Mouse (Mus musculus): ENCODE results near the gene Hck.

Hck gene

GRCm38 (mm10) chr2:153151026-153151425 is 42.8 kb downstream of the Hck start:
- no peak for DNase-seq (ENCODE audit: low spot score)

DNA sequence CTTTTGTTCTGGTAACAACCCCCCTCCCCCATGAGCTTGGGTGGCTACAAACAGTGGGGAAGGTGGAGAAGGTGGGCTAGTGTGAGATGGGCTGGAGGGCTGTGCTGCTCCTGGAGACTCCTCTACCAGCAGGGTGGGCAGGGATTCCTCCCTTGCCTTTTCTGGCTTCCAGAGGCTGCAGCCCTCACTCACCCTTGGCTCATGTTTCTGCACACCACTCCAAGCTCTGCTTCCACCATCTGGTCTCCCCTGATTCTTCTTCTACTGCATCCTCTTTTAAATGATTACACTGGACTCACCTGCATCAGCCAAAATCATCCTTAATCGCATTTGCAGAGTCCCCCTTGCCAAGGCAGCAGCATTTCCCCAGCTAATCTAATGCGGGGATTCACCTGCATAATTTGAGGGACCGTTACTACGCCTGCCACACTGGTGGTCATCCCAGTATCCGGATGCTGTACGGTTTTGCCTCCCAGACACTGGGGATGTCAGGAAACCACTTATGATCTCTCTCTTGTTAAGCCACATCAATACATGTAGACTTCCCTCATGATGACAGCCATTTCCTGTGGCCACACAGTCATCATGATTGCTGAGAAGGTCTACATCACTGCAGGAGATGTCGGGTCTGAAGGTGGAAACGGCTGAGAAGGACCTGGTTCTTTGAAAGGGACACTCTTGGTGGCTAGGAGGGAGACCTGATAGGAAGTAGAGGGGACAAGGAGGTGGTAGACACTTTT is 43.8 kb downstream of the Hck start:
- DNase-seq (ENCODE audit: low spot score) = no peak

DNA sequence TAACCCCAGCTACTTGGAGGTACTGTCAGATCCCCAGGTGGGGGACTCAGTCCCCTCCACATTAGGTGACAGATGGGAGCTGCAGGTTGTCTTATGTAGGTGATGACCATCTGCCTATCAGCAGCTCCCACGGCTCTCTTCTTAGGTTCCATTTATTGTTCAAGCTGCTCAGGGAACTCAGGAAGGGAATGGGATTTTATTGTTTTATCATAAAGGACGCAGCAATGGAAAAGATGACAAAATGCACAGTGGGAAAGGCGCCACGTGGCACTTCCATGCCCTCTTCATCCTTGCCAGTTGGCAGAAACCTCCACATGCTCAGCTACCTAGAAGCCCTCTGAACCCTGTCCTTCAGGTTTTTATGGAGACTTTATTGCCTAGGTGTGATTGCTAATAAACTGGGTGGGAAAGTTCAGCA is 44.8 kb downstream of the Hck start:
- DNase-seq (ENCODE audit: low spot score) = no peak

GRCm38 (mm10) chr2:153157270-153157669 is 49.0 kb downstream of the Hck start:
- DNase-seq (ENCODE audit: low spot score) = no peak

GRCm38 (mm10) chr2:153160133-153160532 is 51.9 kb downstream of the Hck start:
- no peak for DNase-seq (ENCODE audit: low spot score)

DNA sequence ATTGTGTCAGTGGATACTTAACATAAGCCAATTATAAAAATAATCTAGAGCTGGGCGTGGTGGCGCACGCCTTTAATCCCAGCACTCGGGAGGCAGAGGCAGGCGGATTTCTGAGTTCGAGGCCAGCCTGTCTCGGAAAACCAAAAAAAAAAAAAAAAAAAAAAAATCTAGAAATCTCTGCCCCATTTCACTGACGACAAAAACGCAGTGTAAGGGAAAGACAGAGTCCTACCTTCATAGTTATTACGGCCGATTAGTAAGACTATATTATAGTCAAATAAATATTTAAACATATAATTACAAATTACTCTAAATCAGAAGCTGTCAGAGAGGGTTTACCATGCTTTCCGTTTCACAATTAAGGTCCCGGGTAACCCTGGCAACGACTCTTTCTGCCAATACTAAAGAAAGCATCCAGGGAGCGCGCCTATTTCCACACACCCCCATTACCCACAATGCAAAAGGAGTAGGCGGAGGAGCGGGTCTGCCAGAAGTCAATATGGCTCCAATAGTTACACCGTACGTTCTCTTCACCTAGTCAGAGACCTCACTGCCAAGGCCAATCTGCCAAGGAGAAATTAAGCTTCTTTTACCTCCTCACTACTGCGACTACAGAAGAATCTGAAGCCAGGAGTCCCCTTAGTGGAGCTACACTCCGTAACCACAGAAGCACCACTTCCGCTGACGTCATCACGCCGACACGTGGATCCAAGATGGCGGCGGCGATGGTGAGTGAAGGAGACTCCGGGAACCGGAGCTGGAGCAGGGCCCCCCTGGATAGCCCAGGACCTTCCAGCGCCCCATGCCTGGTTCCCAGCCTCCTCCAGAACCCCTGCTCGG is 52.8 kb downstream of the Hck start, which contains the start of gene Tm9sf4:
Gene Tm9sf4, plus strand, starts transcription at position 460 of the 840 bp plus-strand sequence.
- peak; percentile 91 for DNase-seq (ENCODE audit: low spot score)

GRCm38 (mm10) chr2:153161684-153162080 is 53.4 kb downstream of the Hck start:
- DNase-seq (ENCODE audit: low spot score) = no peak

DNA sequence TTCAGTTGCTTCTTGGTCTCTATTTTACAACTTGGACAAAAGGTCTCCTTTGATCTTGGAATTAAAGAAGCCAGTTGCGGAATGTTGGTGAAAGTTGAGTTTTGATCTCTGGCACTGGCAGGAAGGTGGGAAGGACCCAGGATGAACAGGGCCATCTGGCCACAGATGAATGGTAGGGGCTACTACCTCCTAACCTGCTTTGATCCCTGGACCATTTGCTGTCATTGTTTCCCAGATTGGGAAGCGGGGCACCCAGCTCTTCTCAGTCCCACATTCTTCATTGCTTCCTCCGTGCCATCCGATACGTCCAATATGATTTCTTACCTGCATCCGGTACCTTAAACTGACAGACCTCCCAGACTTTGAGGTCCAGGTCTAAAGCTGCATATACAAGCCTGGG is 58.9 kb downstream of the Hck start:
- DNase-seq (ENCODE audit: low spot score) = no peak

DNA sequence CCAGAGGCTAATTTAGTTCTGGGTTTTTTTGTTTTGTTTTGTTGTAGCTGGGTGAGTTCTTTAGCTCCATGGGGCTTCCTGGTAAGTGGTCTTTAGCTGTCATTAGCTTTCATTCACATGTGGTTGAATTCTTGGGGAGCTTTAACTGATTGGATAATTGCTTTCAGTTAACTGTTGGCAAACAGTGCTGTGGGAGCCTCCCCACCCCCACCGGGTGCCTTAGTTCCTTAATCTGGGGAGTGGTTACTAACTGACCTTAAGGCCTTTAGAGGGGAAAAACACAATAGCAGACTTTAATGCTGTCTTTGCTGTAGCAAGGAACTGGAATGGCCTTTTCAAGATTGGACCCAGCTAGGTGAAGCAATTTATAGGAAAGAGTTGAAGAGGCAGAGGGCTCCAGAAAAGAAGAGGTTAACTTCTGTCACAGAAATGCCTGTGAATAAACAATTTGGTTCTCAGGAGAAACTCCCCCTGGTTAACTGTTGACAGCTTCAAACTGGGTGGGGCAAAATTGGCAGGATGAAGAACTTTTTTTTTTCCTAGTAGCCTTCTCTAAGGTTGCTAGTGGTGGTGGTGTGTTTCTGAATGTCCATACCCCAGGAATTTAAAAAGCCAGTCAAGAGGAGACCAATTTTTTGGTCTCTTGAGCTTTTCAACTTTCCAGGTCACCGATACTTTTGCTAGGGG is 60.0 kb downstream of the Hck start:
- DNase-seq (ENCODE audit: low spot score) = no peak

GRCm38 (mm10) chr2:153170490-153171224 is 62.4 kb downstream of the Hck start:
- DNase-seq (ENCODE audit: low spot score) = no peak

DNA sequence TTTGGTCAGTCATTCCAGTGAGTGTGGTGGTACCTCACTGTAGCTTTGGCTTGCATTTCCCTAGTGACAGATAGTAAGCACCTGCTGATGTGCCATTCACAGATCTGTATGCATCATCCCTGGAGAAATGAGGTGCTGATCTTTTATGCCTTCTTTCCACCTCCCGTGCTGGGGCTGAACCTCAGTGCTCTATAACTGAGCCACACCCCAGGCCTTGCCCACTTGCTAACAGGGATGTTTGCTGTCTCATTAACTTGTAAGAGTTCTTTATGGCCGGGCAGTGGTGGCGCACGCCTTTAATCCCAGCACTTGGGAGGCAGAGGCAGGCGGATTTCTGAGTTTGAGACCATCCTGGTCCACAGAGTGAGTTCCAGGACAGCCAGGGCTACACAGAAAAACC is 63.7 kb downstream of the Hck start:
- DNase-seq (ENCODE audit: low spot score) = no peak

DNA sequence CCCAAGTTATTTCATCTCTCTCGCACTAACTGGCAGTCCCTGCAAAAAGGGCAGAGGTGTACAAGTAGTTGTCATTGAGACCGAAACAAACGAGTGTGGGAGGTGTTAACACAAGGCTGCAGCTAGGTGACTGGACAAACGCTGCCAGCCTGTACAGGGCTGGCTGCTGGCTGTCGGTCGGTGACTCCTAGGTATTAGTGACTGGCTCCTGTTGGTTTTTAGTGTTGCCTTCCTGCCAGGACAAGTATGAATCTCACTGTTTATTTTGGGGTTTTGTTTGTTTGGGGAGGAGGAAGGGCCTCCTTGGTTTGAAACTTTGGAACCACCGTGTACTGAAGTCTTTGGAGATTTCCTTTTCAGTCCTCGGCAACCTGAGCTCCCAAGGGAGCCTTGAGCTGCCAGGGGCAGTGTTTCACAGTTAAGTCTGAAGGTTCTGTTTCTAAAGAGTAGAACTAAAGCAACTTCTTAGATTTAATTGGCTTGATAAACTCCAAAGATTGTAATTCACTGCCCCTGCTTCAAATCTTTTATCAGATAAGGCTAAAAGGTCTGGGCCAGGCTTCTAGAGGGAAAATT is 67.8 kb downstream of the Hck start:
- no peak for DNase-seq (ENCODE audit: low spot score)

- DNase-seq (ENCODE audit: low spot score) = no peak
Measured at GRCm38 (mm10) chr2:153177188-153177587, 68.9 kb downstream of the Hck start.

- no peak for DNase-seq (ENCODE audit: low spot score)
Measured at GRCm38 (mm10) chr2:153179126-153179860, 71.0 kb downstream of the Hck start.

GRCm38 (mm10) chr2:153179961-153180360 is 71.7 kb downstream of the Hck start:
- no peak for DNase-seq (ENCODE audit: low spot score)

GRCm38 (mm10) chr2:153186176-153186591 is 77.9 kb downstream of the Hck start:
- peak; percentile 76 for DNase-seq (ENCODE audit: low spot score)

- no peak for DNase-seq (ENCODE audit: low spot score)
Measured at GRCm38 (mm10) chr2:153187848-153188247, 79.6 kb downstream of the Hck start.

GRCm38 (mm10) chr2:153191242-153191641 is 83.0 kb downstream of the Hck start:
- no peak for DNase-seq (ENCODE audit: low spot score)

- no peak for DNase-seq (ENCODE audit: low spot score)
Measured at GRCm38 (mm10) chr2:153194255-153194654, 86.0 kb downstream of the Hck start.

- DNase-seq (ENCODE audit: low spot score) = peak; percentile 59
Measured at GRCm38 (mm10) chr2:153198485-153198884, 90.2 kb downstream of the Hck start.

DNA sequence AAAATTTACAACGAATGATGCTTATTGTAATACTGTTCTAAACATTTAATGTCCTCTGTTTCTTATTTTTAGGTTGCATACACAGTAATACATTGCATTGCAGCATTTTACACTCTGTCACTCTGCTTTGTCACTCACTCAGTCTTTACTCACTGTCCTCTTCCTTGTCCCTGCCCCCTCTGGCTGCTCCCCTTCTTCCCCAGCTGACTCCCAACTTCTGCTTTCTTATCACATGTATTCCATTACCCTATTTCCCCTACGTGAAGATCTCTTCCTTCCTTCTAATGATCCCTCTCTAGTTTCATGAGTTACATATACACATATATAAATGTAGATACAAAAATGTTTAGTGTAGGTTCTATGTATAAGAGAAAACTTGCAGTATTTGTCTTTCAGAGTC is 90.8 kb downstream of the Hck start:
- no peak for DNase-seq (ENCODE audit: low spot score)
